Comparison of ENCODE assay signal across 7 mouse cellular contexts in the genomic region with DNA sequence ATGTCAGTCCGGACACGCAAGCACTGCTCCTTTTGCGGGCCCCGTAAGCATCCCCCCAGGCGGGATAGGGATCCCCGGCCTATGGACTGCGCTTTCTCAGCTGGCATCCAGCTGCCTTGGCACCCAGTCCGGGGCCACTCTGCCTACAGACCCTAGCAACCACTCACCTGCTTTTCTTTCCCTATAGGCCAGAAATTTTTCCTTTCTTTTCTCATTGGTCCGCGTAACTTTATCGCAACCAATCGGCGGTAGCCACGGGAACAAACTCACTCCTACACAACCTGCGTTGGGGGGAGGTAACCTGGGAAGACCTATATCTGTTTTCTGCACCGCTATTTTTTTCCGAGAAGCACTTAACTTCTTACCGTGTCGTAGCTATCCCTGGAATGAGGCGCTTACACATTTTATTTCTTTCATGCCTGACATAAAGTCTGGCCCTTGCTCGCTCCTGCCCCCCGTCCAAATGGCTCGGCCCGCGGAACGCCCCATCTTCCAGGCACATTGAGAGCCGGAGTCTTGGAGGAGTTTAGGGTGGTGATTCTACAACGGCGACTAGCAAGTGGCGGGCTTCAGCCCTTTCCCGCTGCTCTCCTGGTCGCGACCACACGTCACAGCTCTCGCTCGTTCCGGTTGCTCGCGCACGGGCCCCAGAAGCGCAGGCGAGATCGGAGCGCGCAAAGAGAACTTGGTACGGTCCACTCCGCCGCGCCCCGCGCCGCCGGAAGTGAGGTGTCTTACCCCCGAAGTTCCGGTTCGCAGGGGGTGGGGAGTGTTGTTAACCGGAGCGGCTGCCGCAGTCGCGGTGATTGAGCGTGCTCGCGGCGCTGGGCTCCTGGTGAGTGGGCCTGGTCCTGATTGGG. TPM values are rescaled to one million over a fixed set of nuclear protein-coding genes. Genes with fewer than 3 reads are reported as not detected.
DNase-seq lines count a peak whose midpoint lies in the region; ATAC-seq and TF ChIP-seq lines count a peak whose summit lies in the region.

A gene (plus strand): TSS at position 283 of the 860 bp plus-strand sequence.

- under 1% methylated on average over 65 of the region's 65 CpGs for WGBS in embryonic facial prominence, embryonic 10.5 days
- under 1% methylated on average over 65 of the region's 65 CpGs for WGBS in intestine, postnatal 0 days
- WGBS in midbrain, embryonic 12.5 days, result under 1% methylated on average over 65 of the region's 65 CpGs
- WGBS in small intestine, adult 2 months, result under 1% methylated on average over 65 of the region's 65 CpGs

- no peaks in the 10 kb centered on the region for H3K27me3 ChIP-seq in embryonic facial prominence, embryonic 10.5 days (replicated peaks; ENCODE audit: low read depth, poor library complexity, severe bottlenecking)
- no peaks in the 10 kb centered on the region for H3K27me3 ChIP-seq in intestine, postnatal 0 days (replicated peaks; ENCODE audit: control insufficient read depth, insufficient read depth, low read length)
- H3K27me3 ChIP-seq in midbrain, embryonic 12.5 days, result no peaks in the 10 kb centered on the region
- no peaks in the 10 kb centered on the region for H3K27me3 ChIP-seq in small intestine, adult 2 months (ENCODE audit: control insufficient read depth, insufficient read depth, low read length)

- H3K4me1 ChIP-seq in embryonic facial prominence, embryonic 10.5 days, result peaks cover 26% of the 10 kb centered on the region
- H3K4me1 ChIP-seq in intestine, postnatal 0 days (replicated peaks; ENCODE audit: control insufficient read depth, insufficient read depth, low read length), result no peaks in the 10 kb centered on the region; the same call in 1 of the 2 replicates
- peaks cover 21% of the 10 kb centered on the region for H3K4me1 ChIP-seq in midbrain, embryonic 12.5 days
- H3K4me1 ChIP-seq in small intestine, adult 2 months (ENCODE audit: control insufficient read depth, insufficient read depth, insufficient read length, low read length), result peaks cover 7% of the 10 kb centered on the region

- peak; percentile 93 for DNase-seq in adrenal gland, postnatal 10 days
- peak; percentile 93 for DNase-seq in embryonic facial prominence, embryonic 10.5 days (ENCODE audit: low spot score)
- peak; percentile 84 for DNase-seq in gonadal fat pad, adult 2 months (ENCODE audit: low read depth)
- peak; percentile 91 for DNase-seq in left cerebral cortex, postnatal 4 days

- peak; percentile 59; the same call in 1 of the 2 replicates for TF ChIP-seq POLR2A in small intestine, adult 2 months (IDR thresholded peaks at IDR 0.05; ENCODE audit: low read depth, low read length)

- no peaks in the 10 kb centered on the region for H3K9me3 ChIP-seq in embryonic facial prominence, embryonic 10.5 days
- no peaks in the 10 kb centered on the region for H3K9me3 ChIP-seq in intestine, postnatal 0 days (ENCODE audit: control insufficient read depth)
- H3K9me3 ChIP-seq in midbrain, embryonic 12.5 days, result no peaks in the 10 kb centered on the region

- TF ChIP-seq CTCF in intestine, postnatal 0 days (IDR thresholded peaks at IDR 0.05; ENCODE audit: low read depth), result 0 out of 2 replicates have a peak, but pooled peaks have one; percentile 10
- TF ChIP-seq CTCF in small intestine, adult 2 months (IDR thresholded peaks at IDR 0.05; ENCODE audit: extremely low read depth, insufficient read length, insufficient replicate concordance, low read depth, low read length), result no peak

- peak within 1 kb of the TSS; percentile 90 for H3K4me2 ChIP-seq in intestine, postnatal 0 days (replicated peaks; ENCODE audit: low read depth)
- H3K4me2 ChIP-seq in midbrain, embryonic 12.5 days (replicated peaks), result peak within 1 kb of the TSS; percentile 99

- peak within 1 kb of the TSS; percentile 99 for H3K27ac ChIP-seq in embryonic facial prominence, embryonic 10.5 days (replicated peaks)
- H3K27ac ChIP-seq in intestine, postnatal 0 days (ENCODE audit: low read depth, low read length), result peak within 1 kb of the TSS; percentile 97
- H3K27ac ChIP-seq in midbrain, embryonic 12.5 days (replicated peaks), result peak within 1 kb of the TSS; percentile 99
- peak within 1 kb of the TSS; percentile 99 for H3K27ac ChIP-seq in small intestine, adult 2 months (ENCODE audit: insufficient read depth, low read depth, low read length)

- H3K36me3 ChIP-seq in embryonic facial prominence, embryonic 10.5 days (replicated peaks), result peaks cover 37% of the 10 kb centered on the region
- peaks cover 33% of the 10 kb centered on the region for H3K36me3 ChIP-seq in intestine, postnatal 0 days (ENCODE audit: control insufficient read depth, insufficient read depth)
- H3K36me3 ChIP-seq in midbrain, embryonic 12.5 days, result peaks cover 34% of the 10 kb centered on the region
- peaks cover 34% of the 10 kb centered on the region for H3K36me3 ChIP-seq in small intestine, adult 2 months (ENCODE audit: control insufficient read depth, insufficient read depth, low read length)

- peak; percentile 87 for ATAC-seq in intestine, postnatal 0 days
- ATAC-seq in midbrain, embryonic 12.5 days (ENCODE audit: low FRiP score, low read depth), result peak; percentile 88

- peak within 1 kb of the TSS; percentile 82 for H3K4me3 ChIP-seq in embryonic facial prominence, embryonic 10.5 days
- peak within 1 kb of the TSS; percentile 87 for H3K4me3 ChIP-seq in intestine, postnatal 0 days (ENCODE audit: low read depth, low read length)
- H3K4me3 ChIP-seq in midbrain, embryonic 12.5 days, result peak within 1 kb of the TSS; percentile 97
- peak within 1 kb of the TSS; percentile 73 for H3K4me3 ChIP-seq in small intestine, adult 2 months (ENCODE audit: low read depth, low read length)

- intact Hi-C loops in left cerebral cortex, postnatal 4 days (cut with DNase I), result loop anchor here (10.0 kb wide), 1 partner anchor 82 kb away; a partner anchor contains a TSS

- H3K9ac ChIP-seq in intestine, postnatal 0 days (ENCODE audit: low read depth, low read length), result peak within 1 kb of the TSS; percentile 77
- peak within 1 kb of the TSS; percentile 91 for H3K9ac ChIP-seq in midbrain, embryonic 12.5 days (replicated peaks)

RNA-seq across cellular contexts. Expression of the gene that starts here (rescaled TPM):
- 10 to 100 TPM; 40.5 to 43.7 TPM for total RNA-seq in adrenal gland, postnatal 10 days (2021)
- 34.5 and 38.1 TPM in 2 replicates for polyA plus RNA-seq in embryonic facial prominence, embryonic 10.5 days (2016; fragmentation: Nextera tagmentation; extraction: Ambion mirVana)
- 55.6 and 104 TPM in 2 replicates for polyA plus RNA-seq in gonadal fat pad, adult 2 months (2012; rRNA removed)
- polyA plus RNA-seq in intestine, postnatal 0 days (2015; fragmentation: Nextera tagmentation; extraction: Ambion mirVana), result 17.7 and 21.3 TPM in 2 replicates
- 10 to 100 TPM; 38.6 to 39.4 TPM for total RNA-seq in left cerebral cortex, postnatal 4 days (2021)
- 30.0 and 32.6 TPM in 2 replicates for polyA plus RNA-seq in midbrain, embryonic 12.5 days (2016; fragmentation: Nextera tagmentation; extraction: Ambion mirVana)
- 70.9 and 103 TPM in 2 replicates for polyA plus RNA-seq in small intestine, adult 2 months (2012; rRNA removed)

Comparison
In these comparisons a context has a peak if more than half of its experiments do, and no peak if none do; other contexts are left out.
1. Peak in every context shown above with its lines: DNase-seq, ATAC-seq, H3K4me3 ChIP-seq and H3K27ac ChIP-seq.